Mouse (Mus musculus): ENCODE data around the gene Dpt. TPM values are rescaled to one million over a fixed set of nuclear protein-coding genes. Genes with fewer than 3 reads are reported as not detected.

Gene Dpt
- polyA plus RNA-seq, 1 experiment from 2014 or later: 0.23 TPM

- 68% methylated on average over 10 of the region's 10 CpGs for WGBS (ENCODE audit: insufficient replicate concordance)
- no peak overlapping the region for H3K27ac ChIP-seq (ENCODE audit: low read depth, low read length)
- no peaks in the 10 kb centered on the region for H3K4me1 ChIP-seq (ENCODE audit: control insufficient read depth, insufficient read depth, low read length)
- no peak overlapping the region for H3K4me3 ChIP-seq (ENCODE audit: low read depth, low read length)
- H3K9ac ChIP-seq (ENCODE audit: low read depth, low read length): no peak overlapping the region
- no peaks in the 10 kb centered on the region for H3K36me3 ChIP-seq (ENCODE audit: control insufficient read depth, insufficient read depth, low read length)
- ATAC-seq (replicated peaks; ENCODE audit: insufficient number of reproducible peaks, low FRiP score, low TSS enrichment): no peak
- no peaks in the 10 kb centered on the region for H3K9me3 ChIP-seq (replicated peaks; ENCODE audit: control insufficient read depth, low read length)
- no peak overlapping the region for H3K4me2 ChIP-seq
- H3K27me3 ChIP-seq (ENCODE audit: control insufficient read depth, insufficient read depth, low read length): no peaks in the 10 kb centered on the region
These were observed 8.4 kb downstream of the Dpt start for GRCm38 (mm10) chr1:164804751-164805435.

- Histone ChIP-seq H3K9ac (ENCODE audit: low read depth, low read length) (no peak overlapping the region), H3K9me3 (replicated peaks; ENCODE audit: control insufficient read depth, low read length) (no peaks in the 10 kb centered on the region), H3K4me2 (no peak overlapping the region), H3K27ac (ENCODE audit: low read depth, low read length) (no peak overlapping the region), H3K36me3 (ENCODE audit: control insufficient read depth, insufficient read depth, low read length) (no peaks in the 10 kb centered on the region), H3K4me3 (ENCODE audit: low read depth, low read length) (no peak overlapping the region), H3K4me1 (ENCODE audit: control insufficient read depth, insufficient read depth, low read length) (no peaks in the 10 kb centered on the region), H3K27me3 (ENCODE audit: control insufficient read depth, insufficient read depth, low read length) (no peaks in the 10 kb centered on the region)
- 73% methylated on average over 2 of the region's 2 CpGs for WGBS (ENCODE audit: insufficient replicate concordance)
- ATAC-seq (replicated peaks; ENCODE audit: insufficient number of reproducible peaks, low FRiP score, low TSS enrichment): no peak
These were observed 12.9 kb downstream of the Dpt start for GRCm38 (mm10) chr1:164809371-164809770.

GRCm38 (mm10) chr1:164811296-164811695 is 14.9 kb downstream of the Dpt start:
- ATAC-seq (replicated peaks; ENCODE audit: insufficient number of reproducible peaks, low FRiP score, low TSS enrichment): no peak
- Histone ChIP-seq H3K4me1 (ENCODE audit: control insufficient read depth, insufficient read depth, low read length) (no peaks in the 10 kb centered on the region), H3K9ac (ENCODE audit: low read depth, low read length) (no peak overlapping the region), H3K36me3 (ENCODE audit: control insufficient read depth, insufficient read depth, low read length) (no peaks in the 10 kb centered on the region), H3K27me3 (ENCODE audit: control insufficient read depth, insufficient read depth, low read length) (no peaks in the 10 kb centered on the region), H3K4me3 (ENCODE audit: low read depth, low read length) (no peak overlapping the region), H3K4me2 (no peak overlapping the region), H3K9me3 (replicated peaks; ENCODE audit: control insufficient read depth, low read length) (no peaks in the 10 kb centered on the region), H3K27ac (ENCODE audit: low read depth, low read length) (no peak overlapping the region)
- WGBS (ENCODE audit: insufficient replicate concordance): 91% methylated on average over 3 of the region's 3 CpGs

- H3K36me3 ChIP-seq (ENCODE audit: control insufficient read depth, insufficient read depth, low read length): no peaks in the 10 kb centered on the region
- 64% methylated on average over 2 of the region's 2 CpGs for WGBS (ENCODE audit: insufficient replicate concordance)
- no peaks in the 10 kb centered on the region for H3K9me3 ChIP-seq (replicated peaks; ENCODE audit: control insufficient read depth, low read length)
- H3K27ac ChIP-seq (ENCODE audit: low read depth, low read length): no peak overlapping the region
- no peak overlapping the region for H3K4me2 ChIP-seq
- no peak for ATAC-seq (replicated peaks; ENCODE audit: insufficient number of reproducible peaks, low FRiP score, low TSS enrichment)
- no peaks in the 10 kb centered on the region for H3K4me1 ChIP-seq (ENCODE audit: control insufficient read depth, insufficient read depth, low read length)
- no peak overlapping the region for H3K4me3 ChIP-seq (ENCODE audit: low read depth, low read length)
- H3K9ac ChIP-seq (ENCODE audit: low read depth, low read length): 0 out of 2 replicates have a peak overlapping the region, but pooled peaks have one; percentile 16
- no peaks in the 10 kb centered on the region for H3K27me3 ChIP-seq (ENCODE audit: control insufficient read depth, insufficient read depth, low read length)
These were observed 17.8 kb downstream of the Dpt start for GRCm38 (mm10) chr1:164814243-164814642.

GRCm38 (mm10) chr1:164815330-164815729 is 18.9 kb downstream of the Dpt start:
- no peaks in the 10 kb centered on the region for H3K36me3 ChIP-seq (ENCODE audit: control insufficient read depth, insufficient read depth, low read length)
- WGBS (ENCODE audit: insufficient replicate concordance): 59% methylated on average over 5 of the region's 5 CpGs
- no peak overlapping the region for H3K9ac ChIP-seq (ENCODE audit: low read depth, low read length)
- H3K4me3 ChIP-seq (ENCODE audit: low read depth, low read length): no peak overlapping the region
- H3K4me2 ChIP-seq: no peak overlapping the region
- no peak for ATAC-seq (replicated peaks; ENCODE audit: insufficient number of reproducible peaks, low FRiP score, low TSS enrichment)
- H3K27ac ChIP-seq (ENCODE audit: low read depth, low read length): no peak overlapping the region
- no peaks in the 10 kb centered on the region for H3K9me3 ChIP-seq (replicated peaks; ENCODE audit: control insufficient read depth, low read length)
- H3K4me1 ChIP-seq (ENCODE audit: control insufficient read depth, insufficient read depth, low read length): no peaks in the 10 kb centered on the region
- no peaks in the 10 kb centered on the region for H3K27me3 ChIP-seq (ENCODE audit: control insufficient read depth, insufficient read depth, low read length)

- H3K27ac ChIP-seq (ENCODE audit: low read depth, low read length): no peak overlapping the region
- WGBS (ENCODE audit: insufficient replicate concordance): 70% methylated on average over 3 of the region's 3 CpGs
- H3K4me2 ChIP-seq: no peak overlapping the region
- H3K4me1 ChIP-seq (ENCODE audit: control insufficient read depth, insufficient read depth, low read length): no peaks in the 10 kb centered on the region
- H3K36me3 ChIP-seq (ENCODE audit: control insufficient read depth, insufficient read depth, low read length): no peaks in the 10 kb centered on the region
- no peak overlapping the region for H3K9ac ChIP-seq (ENCODE audit: low read depth, low read length)
- H3K4me3 ChIP-seq (ENCODE audit: low read depth, low read length): no peak overlapping the region
- ATAC-seq (replicated peaks; ENCODE audit: insufficient number of reproducible peaks, low FRiP score, low TSS enrichment): no peak
- H3K27me3 ChIP-seq (ENCODE audit: control insufficient read depth, insufficient read depth, low read length): no peaks in the 10 kb centered on the region
- no peaks in the 10 kb centered on the region for H3K9me3 ChIP-seq (replicated peaks; ENCODE audit: control insufficient read depth, low read length)
These were observed 20.9 kb downstream of the Dpt start for GRCm38 (mm10) chr1:164817331-164817730.

GRCm38 (mm10) chr1:164821307-164821706 is 24.9 kb downstream of the Dpt start:
- 86% methylated on average over 1 of the region's 1 CpGs for WGBS (ENCODE audit: insufficient replicate concordance)
- no peaks in the 10 kb centered on the region for H3K4me1 ChIP-seq (ENCODE audit: control insufficient read depth, insufficient read depth, low read length)
- no peak overlapping the region for H3K9ac ChIP-seq (ENCODE audit: low read depth, low read length)
- ATAC-seq (replicated peaks; ENCODE audit: insufficient number of reproducible peaks, low FRiP score, low TSS enrichment): no peak
- H3K36me3 ChIP-seq (ENCODE audit: control insufficient read depth, insufficient read depth, low read length): no peaks in the 10 kb centered on the region
- no peak overlapping the region for H3K4me2 ChIP-seq
- H3K4me3 ChIP-seq (ENCODE audit: low read depth, low read length): no peak overlapping the region
- no peaks in the 10 kb centered on the region for H3K9me3 ChIP-seq (replicated peaks; ENCODE audit: control insufficient read depth, low read length)
- H3K27ac ChIP-seq (ENCODE audit: low read depth, low read length): no peak overlapping the region
- H3K27me3 ChIP-seq (ENCODE audit: control insufficient read depth, insufficient read depth, low read length): no peaks in the 10 kb centered on the region

GRCm38 (mm10) chr1:164821821-164822220 is 25.4 kb downstream of the Dpt start:
- ATAC-seq (replicated peaks; ENCODE audit: insufficient number of reproducible peaks, low FRiP score, low TSS enrichment): no peak; the same call in 1 of the 2 replicates
- 71% methylated on average over 3 of the region's 3 CpGs for WGBS (ENCODE audit: insufficient replicate concordance)

GRCm38 (mm10) chr1:164822268-164822667 is 25.8 kb downstream of the Dpt start:
- 72% methylated on average over 4 of the region's 4 CpGs for WGBS (ENCODE audit: insufficient replicate concordance)
- no peaks in the 10 kb centered on the region for H3K36me3 ChIP-seq (ENCODE audit: control insufficient read depth, insufficient read depth, low read length)
- H3K9me3 ChIP-seq (replicated peaks; ENCODE audit: control insufficient read depth, low read length): no peaks in the 10 kb centered on the region
- no peak for ATAC-seq (replicated peaks; ENCODE audit: insufficient number of reproducible peaks, low FRiP score, low TSS enrichment)
- H3K9ac ChIP-seq (ENCODE audit: low read depth, low read length): no peak overlapping the region
- H3K27me3 ChIP-seq (ENCODE audit: control insufficient read depth, insufficient read depth, low read length): no peaks in the 10 kb centered on the region
- H3K4me1 ChIP-seq (ENCODE audit: control insufficient read depth, insufficient read depth, low read length): no peaks in the 10 kb centered on the region
- no peak overlapping the region for H3K4me2 ChIP-seq
- no peak overlapping the region for H3K27ac ChIP-seq (ENCODE audit: low read depth, low read length)
- H3K4me3 ChIP-seq (ENCODE audit: low read depth, low read length): no peak overlapping the region

More at GRCm38 (mm10) chr1:164821821-164822220, 25.4 kb downstream of the Dpt start:
- Histone ChIP-seq H3K9ac (ENCODE audit: low read depth, low read length) (no peak overlapping the region), H3K4me2 (no peak overlapping the region), H3K4me1 (ENCODE audit: control insufficient read depth, insufficient read depth, low read length) (no peaks in the 10 kb centered on the region), H3K27me3 (ENCODE audit: control insufficient read depth, insufficient read depth, low read length) (no peaks in the 10 kb centered on the region), H3K36me3 (ENCODE audit: control insufficient read depth, insufficient read depth, low read length) (no peaks in the 10 kb centered on the region), H3K9me3 (replicated peaks; ENCODE audit: control insufficient read depth, low read length) (no peaks in the 10 kb centered on the region), H3K4me3 (ENCODE audit: low read depth, low read length) (no peak overlapping the region), H3K27ac (ENCODE audit: low read depth, low read length) (no peak overlapping the region)
